Mouse (Mus musculus) forebrain, embryonic 10.5 days (tissue): ENCODE measurements around the gene Tbc1d4. TPM values are rescaled to one million over a fixed set of nuclear protein-coding genes. Genes with fewer than 3 reads are reported as not detected.
"Not testable (repeated sequence)": the region's sequence is repeated elsewhere in the genome, so short reads cannot be mapped to it uniquely, and the experiment has no call there.

ENCODE experiments used
- DNase-seq: peaks from one replicate; pipeline ENCODE4 v3.0.0-alpha.2; 2017; ENCODE audit warnings: low spot score; ENCODE audit errors: extremely low spot score
- H3K27ac ChIP-seq: fragments of 300-500 bp; sonication (generic); 2 replicates; pipeline ENCODE4 v1.5.1; 2016; ENCODE audit warnings: mild to moderate bottlenecking
- H3K27me3 ChIP-seq: fragments of 300-500 bp; sonication (generic); 2 replicates; pipeline ENCODE4 v1.6.1; 2016; ENCODE audit warnings: mild to moderate bottlenecking; ENCODE audit not compliant: poor library complexity, severe bottlenecking
- H3K36me3 ChIP-seq: fragments of 300-500 bp; sonication (generic); replicated peaks from 2 replicates; pipeline ENCODE4 v1.6.1; 2016; ENCODE audit warnings: mild to moderate bottlenecking, moderate library complexity
- H3K4me1 ChIP-seq: fragments of 300-500 bp; sonication (generic); 2 replicates; pipeline ENCODE4 v1.6.1; 2016
- H3K4me3 ChIP-seq: fragments of 300-500 bp; sonication (generic); 2 replicates; pipeline ENCODE4 v1.5.1; 2016; ENCODE audit warnings: mild to moderate bottlenecking, moderate library complexity
- H3K9me3 ChIP-seq: fragments of 300-500 bp; sonication (generic); 2 replicates; pipeline ENCODE4 v1.6.1; 2016; ENCODE audit warnings: mild to moderate bottlenecking, moderate library complexity
- WGBS: fragments of 180-500 bp; shearing (Covaris S2); methylation state at CpG from one replicate; pipeline ENCODE4 v1.1.7; 2016; 5-methylcytosine and 5-hydroxymethylcytosine counted together
- polyA plus RNA-seq: library from polyadenylated mRNA; unstranded; fragments of >200 nt; fragmentation: Nextera tagmentation; extraction: Ambion mirVana; gene quantifications from 2 replicates; pipeline ENCODE4 v1.2.1, GENCODE M21; 2016

Gene Tbc1d4
- polyA plus RNA-seq, 1 experiment from 2014 or later, result 5.8 TPM

GRCm38 (mm10) chr14:101588209-101588991 lies 20.6 kb downstream of the Tbc1d4 start:
- H3K4me1 ChIP-seq, H3K27me3 ChIP-seq, H3K4me3 ChIP-seq, H3K9me3 ChIP-seq, H3K27ac ChIP-seq, H3K36me3 ChIP-seq, DNase-seq: not testable (repeated sequence)
- WGBS, result 80% methylated on average over 3 of the region's 4 CpGs

GRCm38 (mm10) chr14:101587366-101588040 lies 21.5 kb downstream of the Tbc1d4 start:
- not testable (repeated sequence) for H3K36me3 ChIP-seq, H3K27ac ChIP-seq, H3K4me3 ChIP-seq, H3K4me1 ChIP-seq, DNase-seq, H3K9me3 ChIP-seq, H3K27me3 ChIP-seq
- WGBS, result 73% methylated on average over 5 of the region's 6 CpGs

GRCm38 (mm10) chr14:101586096-101586495 lies 22.9 kb downstream of the Tbc1d4 start:
- Histone ChIP-seq H3K36me3 (no peaks in the 10 kb centered on the region), H3K4me1 (peaks cover 3% of the 10 kb centered on the region; the same call in 1 of the 2 replicates), H3K9me3 (no peaks in the 10 kb centered on the region), H3K27me3 (no peaks in the 10 kb centered on the region), H3K4me3 (no peak overlapping the region), H3K27ac (no peak overlapping the region)
- no peak for DNase-seq
- WGBS, result 72% methylated on average over 7 of the region's 7 CpGs

GRCm38 (mm10) chr14:101575651-101576050 lies 33.3 kb downstream of the Tbc1d4 start:
- Histone ChIP-seq H3K4me1 (0 out of 2 replicates have a peak, but pooled peaks cover 5% of the 10 kb centered on the region), H3K27me3 (no peaks in the 10 kb centered on the region), H3K4me3 (no peak overlapping the region), H3K36me3 (no peaks in the 10 kb centered on the region), H3K27ac (no peak overlapping the region), H3K9me3 (no peaks in the 10 kb centered on the region; the same call in 1 of the 2 replicates)
- 36% methylated on average over 3 of the region's 3 CpGs for WGBS
- DNase-seq, result no peak

GRCm38 (mm10) chr14:101574536-101574935 lies 34.5 kb downstream of the Tbc1d4 start:
- H3K27me3 ChIP-seq, result no peaks in the 10 kb centered on the region
- H3K27ac ChIP-seq, result no peak overlapping the region
- H3K9me3 ChIP-seq, result no peaks in the 10 kb centered on the region
- no peak overlapping the region for H3K4me3 ChIP-seq
- DNase-seq, result no peak
- 100% methylated on average over 1 of the region's 1 CpGs for WGBS
- 0 out of 2 replicates have a peak, but pooled peaks cover 5% of the 10 kb centered on the region for H3K4me1 ChIP-seq
- H3K36me3 ChIP-seq, result no peaks in the 10 kb centered on the region

- Histone ChIP-seq H3K4me3 (no peak overlapping the region), H3K36me3 (no peaks in the 10 kb centered on the region), H3K9me3 (no peaks in the 10 kb centered on the region), H3K27me3 (no peaks in the 10 kb centered on the region), H3K4me1 (0 out of 2 replicates have a peak, but pooled peaks cover 5% of the 10 kb centered on the region), H3K27ac (no peak overlapping the region)
- DNase-seq, result no peak
- WGBS, result 86% methylated on average over 7 of the region's 7 CpGs
Observed at GRCm38 (mm10) chr14:101573107-101573614, 35.8 kb downstream of the Tbc1d4 start.

- no peak for DNase-seq
- Histone ChIP-seq H3K9me3 (no peaks in the 10 kb centered on the region), H3K4me3 (no peak overlapping the region), H3K36me3 (no peaks in the 10 kb centered on the region), H3K27me3 (no peaks in the 10 kb centered on the region), H3K27ac (no peak overlapping the region), H3K4me1 (no peaks in the 10 kb centered on the region)
- WGBS, result 86% methylated on average over 2 of the region's 2 CpGs
Observed at GRCm38 (mm10) chr14:101568828-101569227, 40.2 kb downstream of the Tbc1d4 start.

- no peak for DNase-seq
- H3K27me3 ChIP-seq, result no peaks in the 10 kb centered on the region
- no peaks in the 10 kb centered on the region for H3K36me3 ChIP-seq
- H3K4me1 ChIP-seq, result no peaks in the 10 kb centered on the region
- WGBS, result 98% methylated on average over 2 of the region's 2 CpGs
- no peak overlapping the region for H3K27ac ChIP-seq
- H3K9me3 ChIP-seq, result no peaks in the 10 kb centered on the region
- H3K4me3 ChIP-seq, result no peak overlapping the region
Observed at GRCm38 (mm10) chr14:101566717-101567116, 42.3 kb downstream of the Tbc1d4 start.

GRCm38 (mm10) chr14:101565661-101566060 lies 43.3 kb downstream of the Tbc1d4 start:
- Histone ChIP-seq H3K4me1 (0 out of 2 replicates have a peak, but pooled peaks cover 6% of the 10 kb centered on the region), H3K9me3 (no peaks in the 10 kb centered on the region), H3K4me3 (no peak overlapping the region), H3K27me3 (no peaks in the 10 kb centered on the region), H3K27ac (no peak overlapping the region), H3K36me3 (no peaks in the 10 kb centered on the region)
- WGBS, result 69% methylated on average over 3 of the region's 3 CpGs
- DNase-seq, result no peak

- no peaks in the 10 kb centered on the region for H3K36me3 ChIP-seq
- H3K9me3 ChIP-seq, result no peaks in the 10 kb centered on the region
- H3K4me3 ChIP-seq, result no peak overlapping the region
- DNase-seq, result no peak
- H3K4me1 ChIP-seq, result 0 out of 2 replicates have a peak, but pooled peaks cover 6% of the 10 kb centered on the region
- 82% methylated on average over 12 of the region's 12 CpGs for WGBS
- no peaks in the 10 kb centered on the region for H3K27me3 ChIP-seq
- no peak overlapping the region for H3K27ac ChIP-seq
Observed at GRCm38 (mm10) chr14:101561251-101561701, 47.7 kb downstream of the Tbc1d4 start.

- 85% methylated on average over 3 of the region's 3 CpGs for WGBS
- no peak overlapping the region for H3K4me3 ChIP-seq
- H3K9me3 ChIP-seq, result no peaks in the 10 kb centered on the region
- no peaks in the 10 kb centered on the region for H3K36me3 ChIP-seq
- DNase-seq, result no peak
- no peak overlapping the region for H3K27ac ChIP-seq
- no peaks in the 10 kb centered on the region for H3K27me3 ChIP-seq
- H3K4me1 ChIP-seq, result 0 out of 2 replicates have a peak, but pooled peaks cover 6% of the 10 kb centered on the region
Observed at GRCm38 (mm10) chr14:101559446-101559845, 49.5 kb downstream of the Tbc1d4 start.

- no peaks in the 10 kb centered on the region for H3K9me3 ChIP-seq
- WGBS, result 86% methylated on average over 20 of the region's 20 CpGs
- no peaks in the 10 kb centered on the region for H3K27me3 ChIP-seq
- no peak overlapping the region for H3K4me3 ChIP-seq
- no peak overlapping the region for H3K27ac ChIP-seq
- no peaks in the 10 kb centered on the region for H3K4me1 ChIP-seq
- no peaks in the 10 kb centered on the region for H3K36me3 ChIP-seq
- no peak for DNase-seq
Observed at GRCm38 (mm10) chr14:101548885-101549573, 60.0 kb downstream of the Tbc1d4 start.
